Mouse (Mus musculus) hindbrain, postnatal 0 days (tissue): ENCODE results near the gene Nmnat3. TPM values are rescaled to one million over a fixed set of nuclear protein-coding genes. Genes with fewer than 3 reads are reported as not detected.

Source experiments
- ATAC-seq: fragments of 200-750 bp; cut with Nextera tagmentation; 2 replicates; pipeline ENCODE4 v1.8.0; 2017; ENCODE audit warnings: mild to moderate bottlenecking, moderate TSS enrichment, moderate library complexity
- DNase-seq: peaks from one replicate; pipeline ENCODE4 v3.0.0-alpha.2; 2015; ENCODE audit warnings: low spot score
- H3K27ac ChIP-seq: fragments of 300-500 bp; sonication (generic); 2 replicates; pipeline ENCODE4 v1.5.1; 2014; ENCODE audit warnings: mild to moderate bottlenecking
- H3K27me3 ChIP-seq: fragments of 300-500 bp; sonication (generic); 2 replicates; pipeline ENCODE4 v1.6.1; 2014; ENCODE audit warnings: low read length, mixed read lengths; ENCODE audit not compliant: insufficient read depth
- H3K36me3 ChIP-seq: fragments of 300-500 bp; sonication (generic); 2 replicates; pipeline ENCODE4 v1.6.1; 2014; ENCODE audit warnings: low read length, mixed read lengths; ENCODE audit not compliant: insufficient read depth
- H3K4me1 ChIP-seq: fragments of 300-500 bp; sonication (generic); 2 replicates; pipeline ENCODE4 v1.6.1; 2014; ENCODE audit warnings: antibody characterized with exemption, low read length, mixed read lengths; ENCODE audit not compliant: insufficient read depth
- H3K4me2 ChIP-seq: fragments of 300-500 bp; sonication (generic); 2 replicates; pipeline ENCODE4 v1.6.1; 2014; ENCODE audit warnings: low read depth, mild to moderate bottlenecking, low read length, moderate library complexity, mixed read lengths
- H3K4me3 ChIP-seq: fragments of 300-500 bp; sonication (generic); 2 replicates; pipeline ENCODE4 v1.5.1; 2014; ENCODE audit warnings: low read length
- H3K9ac ChIP-seq: fragments of 300-500 bp; sonication (generic); replicated peaks from 2 replicates; pipeline ENCODE4 v1.6.1; 2014; ENCODE audit warnings: mild to moderate bottlenecking, low read length, moderate library complexity, mixed read lengths
- H3K9me3 ChIP-seq: fragments of 300-500 bp; sonication (generic); 2 replicates; pipeline ENCODE4 v1.6.1; 2016; ENCODE audit warnings: low read length, mixed read lengths
- CTCF ChIP-seq: IDR thresholded peaks from 2 replicates; pipeline ENCODE4 v1.5.1; 2016; ENCODE audit warnings: antibody characterized with exemption, control low read depth, low read depth
- WGBS: fragments of 180-500 bp; shearing (Covaris S2); extraction: QIAGEN DNeasy Blood & Tissue Kit; methylation state at CpG from one replicate; pipeline ENCODE4 v1.1.7; 2014; 5-methylcytosine and 5-hydroxymethylcytosine counted together
- polyA plus RNA-seq: library from polyadenylated mRNA; unstranded; fragments of >200 nt; fragmentation: Nextera tagmentation; extraction: Ambion mirVana; gene quantifications from 2 replicates; pipeline ENCODE4 v1.2.1, GENCODE M21; 2015
- total RNA-seq: library from RNA; depleted of rRNA; stranded (reverse); fragments of >200 nt; gene quantifications from 2 replicates; pipeline ENCODE4 v1.2.3, GENCODE M21; 2014

Gene Nmnat3
- total and polyA plus RNA-seq, 2 experiments from 2014 or later = 1.3 to 1.5 TPM

- DNase-seq = no peak
- TF ChIP-seq CTCF = no peak
- no peaks in the 10 kb centered on the region for H3K36me3 ChIP-seq
- H3K27ac ChIP-seq = no peak overlapping the region
- H3K4me3 ChIP-seq = no peak overlapping the region
- H3K9me3 ChIP-seq = no peaks in the 10 kb centered on the region
- H3K4me2 ChIP-seq = peak overlapping the region; percentile 82
- H3K27me3 ChIP-seq = 0 out of 2 replicates have a peak, but pooled peaks cover 4% of the 10 kb centered on the region
- ATAC-seq = peak; percentile 16; the same call in 1 of the 2 replicates
- no peaks in the 10 kb centered on the region for H3K4me1 ChIP-seq
- WGBS = 5% methylated on average over 4 of the region's 4 CpGs
- H3K9ac ChIP-seq = no peak overlapping the region
Observed at GRCm38 (mm10) chr9:98423691-98424090, 136.5 kb downstream of the Nmnat3 start.

GRCm38 (mm10) chr9:98424291-98424690 is 137.1 kb downstream of the Nmnat3 start:
- H3K4me2 ChIP-seq = peak overlapping the region; percentile 82
- H3K36me3 ChIP-seq = no peaks in the 10 kb centered on the region
- peak overlapping the region; percentile 43 for H3K4me3 ChIP-seq
- 5% methylated on average over 8 of the region's 8 CpGs for WGBS
- H3K9me3 ChIP-seq = no peaks in the 10 kb centered on the region
- H3K27me3 ChIP-seq = 0 out of 2 replicates have a peak, but pooled peaks cover 4% of the 10 kb centered on the region
- ATAC-seq (no peak), DNase-seq (no peak)
- peak overlapping the region; percentile 40 for H3K9ac ChIP-seq
- no peak for TF ChIP-seq CTCF
- H3K4me1 ChIP-seq = no peaks in the 10 kb centered on the region
- no peak overlapping the region for H3K27ac ChIP-seq

GRCm38 (mm10) chr9:98424725-98425210 is 137.5 kb downstream of the Nmnat3 start:
- Histone ChIP-seq H3K9ac (peak overlapping the region; percentile 40), H3K9me3 (no peaks in the 10 kb centered on the region), H3K27ac (peak overlapping the region; percentile 41; the same call in 1 of the 2 replicates), H3K4me3 (peak overlapping the region; percentile 43), H3K36me3 (no peaks in the 10 kb centered on the region), H3K27me3 (0 out of 2 replicates have a peak, but pooled peaks cover 4% of the 10 kb centered on the region), H3K4me2 (peak overlapping the region; percentile 82), H3K4me1 (no peaks in the 10 kb centered on the region)
- ATAC-seq = peak; percentile 50
- TF ChIP-seq CTCF = no peak
- DNase-seq = peak; percentile 32
- WGBS = 2% methylated on average over 40 of the region's 42 CpGs

GRCm38 (mm10) chr9:98425351-98425880 is 138.2 kb downstream of the Nmnat3 start:
- Histone ChIP-seq H3K36me3 (no peaks in the 10 kb centered on the region), H3K4me2 (peak overlapping the region; percentile 82), H3K4me3 (peak overlapping the region; percentile 43), H3K9ac (no peak overlapping the region), H3K4me1 (no peaks in the 10 kb centered on the region), H3K27ac (no peak overlapping the region), H3K27me3 (0 out of 2 replicates have a peak, but pooled peaks cover 4% of the 10 kb centered on the region), H3K9me3 (no peaks in the 10 kb centered on the region)
- WGBS = 14% methylated on average over 19 of the region's 19 CpGs
- ATAC-seq (no peak), DNase-seq (no peak)
- TF ChIP-seq CTCF = no peak

- H3K27ac ChIP-seq = no peak overlapping the region
- TF ChIP-seq CTCF = no peak
- no peak overlapping the region for H3K4me3 ChIP-seq
- H3K36me3 ChIP-seq = no peaks in the 10 kb centered on the region
- DNase-seq (no peak), ATAC-seq (no peak)
- H3K4me1 ChIP-seq = no peaks in the 10 kb centered on the region
- WGBS = 83% methylated on average over 4 of the region's 4 CpGs
- H3K27me3 ChIP-seq = 0 out of 2 replicates have a peak, but pooled peaks cover 4% of the 10 kb centered on the region
- H3K9me3 ChIP-seq = no peaks in the 10 kb centered on the region
- H3K4me2 ChIP-seq = 0 out of 2 replicates have a peak overlapping the region, but pooled peaks have one; percentile 16
- no peak overlapping the region for H3K9ac ChIP-seq
Observed at GRCm38 (mm10) chr9:98427906-98428517, 140.8 kb downstream of the Nmnat3 start.

- Histone ChIP-seq H3K4me1 (no peaks in the 10 kb centered on the region), H3K4me3 (no peak overlapping the region), H3K9me3 (no peaks in the 10 kb centered on the region), H3K27ac (no peak overlapping the region), H3K9ac (no peak overlapping the region), H3K36me3 (no peaks in the 10 kb centered on the region), H3K27me3 (0 out of 2 replicates have a peak, but pooled peaks cover 4% of the 10 kb centered on the region), H3K4me2 (no peak overlapping the region)
- ATAC-seq (no peak), DNase-seq (no peak)
- TF ChIP-seq CTCF = no peak
- WGBS = 56% methylated on average over 8 of the region's 8 CpGs
Observed at GRCm38 (mm10) chr9:98428783-98429182, 141.5 kb downstream of the Nmnat3 start.

- DNase-seq (peak; percentile 72), ATAC-seq (peak; percentile 65; the same call in 1 of the 2 replicates)
- Histone ChIP-seq H3K9ac (no peak overlapping the region), H3K27me3 (0 out of 2 replicates have a peak, but pooled peaks cover 4% of the 10 kb centered on the region), H3K4me3 (no peak overlapping the region), H3K4me1 (no peaks in the 10 kb centered on the region), H3K27ac (no peak overlapping the region), H3K4me2 (no peak overlapping the region), H3K9me3 (no peaks in the 10 kb centered on the region), H3K36me3 (no peaks in the 10 kb centered on the region)
- 24% methylated on average over 7 of the region's 7 CpGs for WGBS
- TF ChIP-seq CTCF = no peak
Observed at GRCm38 (mm10) chr9:98429806-98430205, 142.6 kb downstream of the Nmnat3 start.
